Mouse (Mus musculus): ENCODE measurements around the gene Tmem106a. TPM values are rescaled to one million over a fixed set of nuclear protein-coding genes. Genes with fewer than 3 reads are reported as not detected.
A peak's percentile ranks its signal among the peaks of the same experiment; 100 is the strongest.
"Not testable (repeated sequence)": the region's sequence is repeated elsewhere in the genome, so short reads cannot be mapped to it uniquely, and the experiment has no call there.

Gene Tmem106a
- 1 to 10 TPM; 1.2 to 2.0 TPM for total RNA-seq (2021)
- long read RNA-seq, partial matches to known transcripts, result 1 of 2 reads
- long read RNA-seq, other reads (novel, unspliced or antisense), result 0 of 2 reads

- no peak for DNase-seq (ENCODE audit: low spot score in 2 of 2)
Observed at GRCm38 (mm10) chr11:101582054-101583035, at the start of gene Tmem106a. Gene Tmem106a, plus strand, starts transcription at chr11:101582242.

GRCm38 (mm10) chr11:101543533-101543932, 38.5 kb upstream of the Tmem106a start:
- no peak for DNase-seq (ENCODE audit: low spot score in 2 of 2)

DNA sequence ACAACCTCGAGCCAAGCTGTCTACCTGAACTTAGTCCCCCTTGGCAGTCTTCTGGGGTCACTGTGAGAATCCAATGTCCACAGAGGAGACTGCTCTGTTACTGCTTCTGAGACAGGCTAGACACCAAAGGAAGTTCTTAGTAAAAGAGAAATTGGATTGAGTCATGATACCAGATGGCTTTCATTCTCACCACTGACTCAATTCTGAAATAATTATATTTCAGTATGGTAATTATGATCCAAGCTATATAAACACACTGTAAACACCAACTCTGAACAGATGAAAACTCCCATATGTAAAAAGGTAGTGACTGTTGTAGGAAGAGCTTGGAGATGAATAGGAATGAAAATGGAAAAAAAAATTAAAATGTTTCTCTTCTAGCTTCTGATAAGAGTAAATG, 37.9 kb upstream of the Tmem106a start:
- DNase-seq (ENCODE audit: low spot score in 2 of 2), result peak in 1 of 2 experiments; percentile 37

DNA sequence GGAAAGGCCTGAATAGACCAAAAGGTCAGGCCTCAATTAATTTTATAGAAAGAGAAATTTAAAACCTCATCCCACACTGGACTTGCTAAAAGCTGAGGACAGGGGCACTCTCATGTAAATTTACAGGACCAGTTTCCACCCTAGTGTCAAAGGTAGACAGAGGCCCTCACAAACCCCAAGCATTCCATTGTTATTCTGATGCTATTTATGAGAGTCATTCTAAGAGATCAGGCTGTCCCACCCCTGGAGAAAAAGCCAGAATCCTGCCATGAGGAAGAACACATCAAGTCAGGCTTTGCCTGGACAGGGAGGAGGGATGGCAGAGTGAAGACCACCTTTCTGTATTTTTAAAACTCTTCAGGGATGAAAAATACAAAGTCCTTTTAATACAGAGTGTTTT, 33.5 kb upstream of the Tmem106a start:
- DNase-seq (ENCODE audit: low spot score in 2 of 2), result no peak

GRCm38 (mm10) chr11:101551751-101552475, 30.1 kb upstream of the Tmem106a start, which contains the start of the genes Brca1 and Nbr1:
Gene Brca1, minus strand, starts transcription at chr11:101551955.
Gene Nbr1, plus strand, starts transcription at chr11:101552149.
- DNase-seq (ENCODE audit: low spot score in 2 of 2), result peak; percentile 93 to 96

GRCm38 (mm10) chr11:101552476-101553300, 29.4 kb upstream of the Tmem106a start:
- DNase-seq (ENCODE audit: low spot score in 2 of 2), result peak; percentile 99 to 100

DNA sequence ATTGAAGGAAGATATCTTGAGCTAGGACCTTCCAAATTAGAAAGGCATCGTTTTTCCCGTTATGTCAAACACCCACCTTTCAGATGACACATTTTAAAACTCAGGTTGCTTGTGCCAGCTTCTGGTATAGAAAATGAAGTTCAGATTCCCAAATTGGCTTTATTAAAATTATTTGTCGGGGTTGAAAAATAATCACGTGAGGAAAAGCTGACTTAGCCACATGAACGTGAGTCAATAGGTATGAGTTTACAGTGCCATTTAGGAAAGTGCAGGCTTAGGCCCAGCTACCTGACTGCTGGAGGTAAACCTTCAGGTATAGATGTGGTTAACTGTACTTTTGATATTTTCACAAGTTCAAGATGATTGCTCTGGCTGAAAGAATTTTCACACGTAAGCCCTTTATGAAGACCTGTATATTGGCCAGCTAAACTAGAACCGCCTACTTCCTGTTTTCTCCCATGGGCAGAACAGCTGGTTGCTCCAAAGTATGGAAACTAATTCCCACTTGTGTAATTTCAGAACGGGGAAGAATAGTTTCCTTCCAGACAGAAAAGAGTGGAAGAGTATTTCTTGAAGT, 28.6 kb upstream of the Tmem106a start:
- no peak for DNase-seq (ENCODE audit: low spot score in 2 of 2)

DNA sequence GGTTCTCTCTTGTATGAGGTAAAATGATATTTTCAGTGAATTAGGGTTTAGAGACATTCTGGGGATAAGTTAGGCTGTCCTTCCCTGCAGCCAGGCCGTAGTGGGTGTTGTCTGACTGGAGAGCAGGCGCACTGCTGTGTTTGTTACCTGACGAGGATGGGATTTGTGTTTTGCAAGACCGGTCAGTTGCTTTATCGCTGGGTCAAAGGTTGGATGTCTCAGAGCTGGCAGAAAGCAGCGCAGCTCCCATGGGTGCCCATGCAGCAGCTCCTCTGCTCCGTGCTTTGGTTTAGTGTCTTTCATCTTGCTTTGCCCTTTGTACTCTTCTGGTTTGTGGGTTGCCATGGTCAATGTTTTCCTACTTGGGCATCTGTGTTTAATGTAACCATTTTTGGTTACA, 25.5 kb upstream of the Tmem106a start:
- no peak for DNase-seq (ENCODE audit: low spot score in 2 of 2)

DNA sequence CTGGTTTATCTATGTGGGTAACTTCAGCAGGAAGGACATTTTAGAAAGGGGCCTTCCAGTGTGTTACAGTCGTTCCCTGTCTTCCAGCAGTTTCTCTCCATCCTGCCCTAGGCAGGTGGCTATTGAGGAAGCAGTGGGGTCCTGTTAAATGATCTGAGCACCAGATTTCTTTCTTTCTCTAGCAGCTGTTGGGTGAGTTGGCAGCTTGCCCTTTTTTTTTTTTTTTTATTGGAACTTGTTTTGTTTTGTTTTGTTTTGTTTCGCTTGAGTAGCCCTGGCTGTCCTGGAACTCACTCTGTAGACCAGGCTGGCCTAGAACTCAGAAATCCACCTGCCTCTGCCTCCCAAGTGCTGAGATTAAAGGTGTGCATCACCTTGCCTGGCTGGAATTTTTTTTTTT, 25.1 kb upstream of the Tmem106a start:
- no peak for DNase-seq (ENCODE audit: low spot score in 2 of 2)

- DNase-seq (ENCODE audit: low spot score in 2 of 2), result peak in 1 of 2 experiments; percentile 64
Observed at GRCm38 (mm10) chr11:101562391-101562790, 19.7 kb upstream of the Tmem106a start.

- no peak for DNase-seq (ENCODE audit: low spot score in 2 of 2)
Observed at GRCm38 (mm10) chr11:101568421-101568820, 13.6 kb upstream of the Tmem106a start.

DNA sequence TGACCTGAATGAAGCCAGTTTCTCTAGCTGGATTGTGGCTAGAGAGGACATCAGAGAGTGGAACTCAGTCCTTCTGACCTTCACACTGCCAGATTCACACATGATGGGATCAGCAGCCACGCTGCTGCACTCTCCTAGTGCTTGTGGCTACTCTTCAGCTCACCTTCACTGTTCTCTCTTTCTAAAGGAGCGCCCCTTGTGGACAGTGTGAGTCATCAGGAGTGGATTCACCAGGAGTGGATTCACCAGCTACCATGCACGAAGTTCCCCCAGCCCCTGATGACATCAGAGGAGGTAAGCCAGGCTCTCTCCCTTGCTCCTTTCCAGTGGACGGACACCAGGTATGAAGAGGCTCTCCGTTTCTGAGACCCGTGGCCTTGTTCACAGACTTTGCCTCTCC, 5.9 kb upstream of the Tmem106a start:
- DNase-seq (ENCODE audit: low spot score in 2 of 2), result no peak

- no peak for DNase-seq (ENCODE audit: low spot score in 2 of 2)
Observed at GRCm38 (mm10) chr11:101581081-101581764, 819 bp upstream of the Tmem106a start.

- no peak for DNase-seq (ENCODE audit: low spot score in 2 of 2)
Observed at GRCm38 (mm10) chr11:101583205-101583604, 1.2 kb downstream of the Tmem106a start.

DNA sequence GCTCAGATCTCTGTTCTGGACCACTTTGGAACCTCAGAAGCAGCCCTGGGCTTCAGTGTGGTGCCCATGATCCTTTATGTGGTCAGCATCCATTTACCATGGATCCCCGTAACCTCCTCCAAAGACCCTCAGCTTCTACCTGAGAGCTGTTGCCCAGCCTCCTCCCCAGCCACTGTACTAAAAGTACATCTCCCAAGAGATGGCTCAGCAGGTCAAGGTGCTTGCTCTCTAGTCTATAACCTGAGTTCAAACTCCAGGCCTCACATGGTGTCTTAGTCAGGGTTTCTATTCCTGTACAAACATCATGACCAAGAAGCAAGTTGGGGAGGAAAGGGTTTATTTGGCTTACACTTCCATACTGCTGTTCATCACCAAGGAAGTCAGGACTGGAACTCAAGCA, 3.0 kb downstream of the Tmem106a start:
- not testable (repeated sequence) for DNase-seq (ENCODE audit: low spot score in 2 of 2)

DNA sequence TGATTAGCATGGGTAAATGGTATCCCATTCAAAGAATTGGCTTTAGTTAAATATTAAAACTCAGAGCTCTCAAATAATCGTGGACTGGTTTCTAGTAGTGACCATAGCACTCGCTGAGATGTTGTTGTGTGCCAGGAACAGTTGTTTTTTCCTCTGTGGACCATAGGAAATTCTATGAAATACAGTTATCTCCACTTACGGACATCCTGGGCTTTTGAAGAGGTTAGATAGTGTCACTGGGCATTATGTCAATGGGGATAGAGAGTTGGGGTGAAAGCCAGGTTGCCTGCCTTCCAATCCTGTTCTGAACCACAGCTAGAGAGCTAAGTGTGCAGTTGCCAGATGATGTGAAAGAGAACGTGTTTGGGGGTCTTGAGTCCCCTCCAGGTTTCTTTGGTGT, 3.8 kb downstream of the Tmem106a start:
- no peak for DNase-seq (ENCODE audit: low spot score in 2 of 2)

- peak; percentile 47 to 59 for DNase-seq (ENCODE audit: low spot score in 2 of 2)
Observed at GRCm38 (mm10) chr11:101587676-101588075, 5.6 kb downstream of the Tmem106a start.

DNA sequence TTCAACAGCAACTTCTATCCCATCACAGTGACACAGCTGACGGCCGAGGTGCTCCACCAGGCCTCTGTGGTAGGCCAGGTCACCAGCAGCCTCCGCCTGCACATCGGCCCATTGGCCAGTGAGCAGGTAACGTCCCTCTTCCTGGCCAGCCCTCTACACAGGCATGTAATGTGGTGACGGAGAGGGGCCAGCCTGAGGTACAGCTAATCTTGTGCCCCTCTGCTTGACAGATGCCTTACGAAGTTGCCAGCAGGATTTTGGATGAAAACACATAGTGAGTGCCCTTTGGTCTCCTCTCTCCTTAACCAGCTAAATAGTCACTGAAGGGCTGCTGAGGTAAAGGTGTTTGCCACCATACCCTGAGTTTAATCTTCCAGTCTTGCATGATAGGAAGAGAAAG, 6.8 kb downstream of the Tmem106a start:
- DNase-seq (ENCODE audit: low spot score in 2 of 2), result no peak

GRCm38 (mm10) chr11:101589444-101589843, 7.4 kb downstream of the Tmem106a start:
- DNase-seq (ENCODE audit: low spot score in 2 of 2), result peak in 1 of 2 experiments; percentile 63

Measured in layer of hippocampus, adult 18-20 months (tissue).